Mouse (Mus musculus) heart, embryonic 10.5 days (tissue): Measurements from ENCODE around the gene Glul. TPM values are rescaled to one million over a fixed set of nuclear protein-coding genes. Genes with fewer than 3 reads are reported as not detected.

Source experiments
- DNase-seq: peaks from one replicate; pipeline ENCODE4 v3.0.0-alpha.2; 2017; ENCODE audit warnings: low spot score
- H3K27ac ChIP-seq: fragments of 300-500 bp; sonication (generic); 2 replicates; pipeline ENCODE4 v1.5.1; 2016; ENCODE audit warnings: mild to moderate bottlenecking
- H3K27me3 ChIP-seq: fragments of 300-500 bp; sonication (generic); 2 replicates; pipeline ENCODE4 v1.6.1; 2016; ENCODE audit warnings: mild to moderate bottlenecking; ENCODE audit not compliant: poor library complexity, insufficient read depth, severe bottlenecking
- H3K36me3 ChIP-seq: fragments of 300-500 bp; sonication (generic); 2 replicates; pipeline ENCODE4 v1.6.1; 2016; ENCODE audit warnings: mild to moderate bottlenecking, moderate library complexity
- H3K4me1 ChIP-seq: fragments of 300-500 bp; sonication (generic); 2 replicates; pipeline ENCODE4 v1.6.1; 2016; ENCODE audit warnings: mild to moderate bottlenecking
- H3K4me3 ChIP-seq: fragments of 300-500 bp; sonication (generic); 2 replicates; pipeline ENCODE4 v1.5.1; 2016; ENCODE audit warnings: mild to moderate bottlenecking, moderate library complexity
- H3K9me3 ChIP-seq: fragments of 300-500 bp; sonication (generic); 2 replicates; pipeline ENCODE4 v1.6.1; 2016; ENCODE audit warnings: mild to moderate bottlenecking, moderate library complexity
- WGBS: fragments of 180-500 bp; shearing (Covaris S2); methylation state at CpG from one replicate; pipeline ENCODE4 v1.1.7; 2016; 5-methylcytosine and 5-hydroxymethylcytosine counted together
- polyA plus RNA-seq: library from polyadenylated mRNA; unstranded; fragments of >200 nt; fragmentation: Nextera tagmentation; extraction: Ambion mirVana; gene quantifications from 2 replicates; pipeline ENCODE4 v1.2.1, GENCODE M21; 2016

Glul gene
- polyA plus RNA-seq, 1 experiment from 2014 or later: 96.6 TPM

DNA sequence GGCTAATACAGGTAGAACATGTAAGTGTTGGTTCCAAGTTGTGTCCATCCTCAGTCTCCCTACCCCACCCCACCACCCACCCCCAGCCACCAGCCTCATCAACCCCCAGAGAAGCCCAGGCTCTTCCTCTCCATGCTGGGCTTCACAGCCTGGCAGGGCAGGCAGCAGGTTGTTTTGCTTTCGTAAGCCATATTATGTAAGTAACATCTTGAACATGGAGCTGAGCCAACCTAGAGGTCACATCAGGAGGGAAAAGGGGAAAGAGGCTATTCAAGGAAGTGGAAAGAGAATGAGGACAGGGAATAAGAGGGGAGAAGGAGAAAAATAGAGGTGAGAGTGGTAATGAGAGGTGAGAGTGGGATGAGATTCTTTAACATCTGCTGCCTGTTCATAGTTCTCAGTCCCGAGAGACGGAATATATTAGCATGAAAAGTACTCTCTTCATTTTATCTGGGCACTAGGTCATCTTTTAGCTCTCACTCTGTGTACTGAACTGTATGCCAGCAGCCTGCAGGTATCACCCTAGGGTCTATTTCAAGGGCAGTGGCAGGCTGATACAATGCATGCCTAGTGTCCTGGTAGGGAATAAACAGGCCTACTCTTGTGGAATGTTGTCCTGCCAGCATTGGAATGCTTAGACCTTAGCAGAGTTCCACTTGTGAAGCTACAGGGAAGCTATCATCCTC lies 18.9 kb downstream of the Glul start:
- H3K27ac ChIP-seq: peak overlapping the region; percentile 56; the same call in 1 of the 2 replicates
- H3K36me3 ChIP-seq: no peaks in the 10 kb centered on the region
- no peak overlapping the region for H3K4me3 ChIP-seq
- no peaks in the 10 kb centered on the region for H3K9me3 ChIP-seq
- H3K27me3 ChIP-seq: no peaks in the 10 kb centered on the region
- H3K4me1 ChIP-seq: peaks cover 25% of the 10 kb centered on the region
- WGBS: 69% methylated on average over 3 of the region's 3 CpGs
- DNase-seq: no peak

DNA sequence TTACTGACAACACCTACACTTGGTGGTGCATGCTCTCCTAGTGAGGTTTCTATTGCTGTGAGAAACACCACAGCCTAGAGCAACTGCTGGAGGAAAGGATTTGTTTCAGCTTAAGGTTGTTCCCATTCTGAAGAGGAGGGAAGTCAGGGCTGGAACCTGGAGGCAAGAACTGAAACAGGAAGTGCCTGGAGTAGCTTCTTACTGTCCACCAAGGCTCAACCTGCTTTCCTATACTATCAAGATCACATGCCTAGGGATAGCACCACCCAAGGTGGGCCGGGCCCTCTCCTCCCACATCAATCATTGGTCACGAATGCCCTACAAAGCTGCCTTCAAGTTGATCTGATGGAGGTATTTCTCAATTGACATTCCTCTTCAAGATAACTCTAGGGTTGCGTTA lies 21.9 kb downstream of the Glul start:
- 87% methylated on average over 3 of the region's 3 CpGs for WGBS
- Histone ChIP-seq H3K9me3 (no peaks in the 10 kb centered on the region), H3K36me3 (no peaks in the 10 kb centered on the region)

DNA sequence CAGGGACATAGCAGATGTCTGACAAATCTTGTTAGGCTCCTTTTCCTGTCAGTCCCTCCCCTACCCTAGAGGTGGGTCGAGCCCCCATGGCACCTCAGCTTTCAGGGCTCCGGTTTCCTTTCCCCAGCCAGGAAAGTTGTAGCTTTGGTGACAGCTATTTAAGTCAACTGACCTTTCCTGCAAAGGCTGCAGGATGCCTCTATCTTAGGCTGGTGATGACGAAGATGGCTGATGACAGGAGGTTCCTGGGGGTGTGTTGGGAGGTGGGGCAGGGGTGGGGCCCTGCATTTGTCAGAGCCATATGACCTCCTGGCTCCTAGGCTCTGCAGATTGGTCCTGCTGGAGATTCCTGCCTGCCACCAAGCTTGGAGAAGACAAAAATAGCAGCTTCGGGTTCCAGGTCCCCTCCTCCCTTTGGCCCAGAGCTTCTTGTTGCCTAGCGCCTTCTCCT lies 22.9 kb downstream of the Glul start:
- no peak overlapping the region for H3K4me3 ChIP-seq
- peak overlapping the region; percentile 37 for H3K27ac ChIP-seq
- H3K27me3 ChIP-seq: no peaks in the 10 kb centered on the region
- peaks cover 25% of the 10 kb centered on the region for H3K4me1 ChIP-seq
- no peaks in the 10 kb centered on the region for H3K36me3 ChIP-seq
- 12% methylated on average over 5 of the region's 5 CpGs for WGBS
- DNase-seq: peak; percentile 90
- H3K9me3 ChIP-seq: no peaks in the 10 kb centered on the region

More for the DNA sequence above, 21.9 kb downstream of the Glul start:
- Histone ChIP-seq H3K27me3 (no peaks in the 10 kb centered on the region), H3K4me1 (peaks cover 25% of the 10 kb centered on the region), H3K27ac (no peak overlapping the region), H3K4me3 (no peak overlapping the region)
- no peak for DNase-seq

GRCm38 (mm10) chr1:153924395-153925385 lies 24.9 kb downstream of the Glul start:
- no peaks in the 10 kb centered on the region for H3K27me3 ChIP-seq
- no peak overlapping the region for H3K4me3 ChIP-seq
- H3K9me3 ChIP-seq: no peaks in the 10 kb centered on the region
- no peak overlapping the region for H3K27ac ChIP-seq
- DNase-seq: no peak
- no peaks in the 10 kb centered on the region for H3K36me3 ChIP-seq
- WGBS: 84% methylated on average over 6 of the region's 6 CpGs
- peaks cover 13% of the 10 kb centered on the region for H3K4me1 ChIP-seq

- H3K9me3 ChIP-seq: no peaks in the 10 kb centered on the region
- H3K27ac ChIP-seq: no peak overlapping the region
- no peak overlapping the region for H3K4me3 ChIP-seq
- no peak for DNase-seq
- H3K36me3 ChIP-seq: no peaks in the 10 kb centered on the region
- H3K4me1 ChIP-seq: no peaks in the 10 kb centered on the region
- 81% methylated on average over 2 of the region's 2 CpGs for WGBS
- no peaks in the 10 kb centered on the region for H3K27me3 ChIP-seq
Observed at GRCm38 (mm10) chr1:153930431-153930830, 30.7 kb downstream of the Glul start.

GRCm38 (mm10) chr1:153933772-153934171 lies 34.0 kb downstream of the Glul start:
- H3K9me3 ChIP-seq: no peaks in the 10 kb centered on the region
- no peaks in the 10 kb centered on the region for H3K4me1 ChIP-seq
- 71% methylated on average over 1 of the region's 1 CpGs for WGBS
- H3K27me3 ChIP-seq: no peaks in the 10 kb centered on the region
- H3K27ac ChIP-seq: no peak overlapping the region
- H3K4me3 ChIP-seq: no peak overlapping the region
- no peaks in the 10 kb centered on the region for H3K36me3 ChIP-seq
- no peak for DNase-seq

- no peaks in the 10 kb centered on the region for H3K4me1 ChIP-seq
- DNase-seq: no peak
- 74% methylated on average over 12 of the region's 12 CpGs for WGBS
- no peaks in the 10 kb centered on the region for H3K36me3 ChIP-seq
- H3K9me3 ChIP-seq: no peaks in the 10 kb centered on the region
- no peak overlapping the region for H3K27ac ChIP-seq
- no peaks in the 10 kb centered on the region for H3K27me3 ChIP-seq
- H3K4me3 ChIP-seq: no peak overlapping the region
Observed at GRCm38 (mm10) chr1:153935844-153936380, 36.2 kb downstream of the Glul start.

GRCm38 (mm10) chr1:153937025-153937424 lies 37.3 kb downstream of the Glul start:
- DNase-seq: no peak
- Histone ChIP-seq H3K27me3 (no peaks in the 10 kb centered on the region), H3K27ac (no peak overlapping the region), H3K4me3 (no peak overlapping the region), H3K9me3 (no peaks in the 10 kb centered on the region), H3K4me1 (no peaks in the 10 kb centered on the region), H3K36me3 (no peaks in the 10 kb centered on the region)
- 100% methylated on average over 2 of the region's 2 CpGs for WGBS

DNA sequence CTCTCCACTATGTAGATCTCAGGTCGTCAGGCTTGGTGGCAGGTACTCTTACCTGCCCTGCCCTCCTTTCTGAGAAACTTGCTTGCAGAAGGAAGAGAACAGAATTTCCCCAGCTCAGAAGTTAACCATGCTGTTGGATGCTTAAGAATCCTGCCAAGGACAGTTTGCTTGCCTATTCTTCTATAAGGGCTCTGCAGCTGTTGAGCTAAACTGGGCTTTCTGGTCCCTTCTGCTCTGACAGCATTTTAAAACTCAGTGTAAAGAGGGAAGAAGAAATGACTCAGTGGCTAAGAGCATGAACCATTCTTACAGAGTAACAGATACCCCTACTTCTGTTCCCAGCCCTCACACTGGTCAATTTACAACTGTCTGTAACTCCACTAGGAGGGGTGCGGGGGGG lies 41.2 kb downstream of the Glul start:
- no peaks in the 10 kb centered on the region for H3K27me3 ChIP-seq
- 86% methylated on average over 2 of the region's 2 CpGs for WGBS
- H3K36me3 ChIP-seq: no peaks in the 10 kb centered on the region
- no peak overlapping the region for H3K27ac ChIP-seq
- H3K4me1 ChIP-seq: no peaks in the 10 kb centered on the region
- no peaks in the 10 kb centered on the region for H3K9me3 ChIP-seq
- peak; percentile 50 for DNase-seq
- H3K4me3 ChIP-seq: no peak overlapping the region

DNA sequence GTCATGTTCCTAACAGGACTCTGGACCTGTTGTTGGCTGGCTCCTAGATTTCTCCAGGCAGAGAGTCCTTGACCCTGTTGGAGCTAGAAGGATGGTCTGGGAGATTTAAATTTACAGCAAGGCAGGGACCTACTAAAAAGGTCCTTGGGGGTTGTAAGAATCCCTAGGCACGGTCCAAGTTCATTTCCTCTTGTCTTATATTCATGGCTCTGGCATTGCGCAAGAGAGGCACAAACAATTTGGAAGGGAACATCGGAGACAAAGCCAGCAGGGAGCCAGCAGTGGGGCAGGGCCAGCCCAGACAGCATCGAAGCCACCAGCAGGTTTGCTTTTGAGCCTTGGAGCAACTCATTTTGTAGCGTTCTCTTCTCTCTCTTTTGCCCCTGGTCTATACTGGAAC lies 45.4 kb downstream of the Glul start:
- 76% methylated on average over 5 of the region's 5 CpGs for WGBS
- DNase-seq: no peak

GRCm38 (mm10) chr1:153946971-153947370 lies 47.2 kb downstream of the Glul start:
- no peaks in the 10 kb centered on the region for H3K27me3 ChIP-seq
- no peak for DNase-seq
- 60% methylated on average over 7 of the region's 7 CpGs for WGBS
- no peaks in the 10 kb centered on the region for H3K4me1 ChIP-seq
- H3K4me3 ChIP-seq: no peak overlapping the region
- H3K36me3 ChIP-seq: no peaks in the 10 kb centered on the region
- no peaks in the 10 kb centered on the region for H3K9me3 ChIP-seq
- no peak overlapping the region for H3K27ac ChIP-seq

More for the DNA sequence above, 45.4 kb downstream of the Glul start:
- Histone ChIP-seq H3K27ac (no peak overlapping the region), H3K36me3 (no peaks in the 10 kb centered on the region), H3K4me1 (no peaks in the 10 kb centered on the region), H3K27me3 (no peaks in the 10 kb centered on the region), H3K4me3 (no peak overlapping the region), H3K9me3 (no peaks in the 10 kb centered on the region)

DNA sequence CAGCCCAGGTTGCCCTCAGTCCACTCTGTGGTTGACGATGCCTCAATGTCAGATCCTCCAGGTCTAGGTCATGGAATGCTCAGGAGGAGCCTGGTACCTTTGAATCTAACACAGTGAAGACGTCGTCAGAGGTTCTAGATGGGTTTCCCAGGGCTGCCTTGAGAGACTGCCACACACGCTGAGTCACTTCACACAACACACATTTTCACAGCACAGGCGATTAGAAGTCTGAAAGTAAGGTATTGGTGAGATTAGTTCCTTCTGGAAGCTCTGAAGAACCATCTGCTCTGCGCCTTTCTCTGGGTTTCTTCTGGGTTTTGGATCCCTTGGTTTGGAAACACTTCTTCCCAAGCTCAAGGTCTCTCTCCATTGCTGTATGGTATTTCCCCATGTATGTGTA lies 48.1 kb downstream of the Glul start:
- 84% methylated on average over 6 of the region's 6 CpGs for WGBS
- no peak for DNase-seq
- H3K4me3 ChIP-seq: no peak overlapping the region

DNA sequence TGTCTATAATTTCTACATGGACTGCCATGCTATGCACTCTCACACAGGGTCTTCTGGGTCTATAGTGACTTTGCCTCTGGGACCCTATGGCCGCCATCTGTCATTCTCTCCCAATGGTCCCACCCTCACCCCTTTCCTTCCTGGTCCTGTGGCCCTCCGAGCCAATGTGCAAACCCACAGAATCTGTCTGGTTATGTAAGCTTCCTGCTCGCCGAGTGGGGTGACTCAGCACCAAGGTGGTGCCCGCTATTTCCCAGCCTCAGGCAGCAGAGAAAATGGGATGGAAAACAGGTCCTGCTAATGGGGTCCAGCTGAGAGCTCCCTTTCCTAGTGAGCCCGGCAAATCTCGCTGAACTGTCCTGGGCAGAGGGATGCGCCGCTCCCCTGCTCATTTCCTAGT lies 53.5 kb downstream of the Glul start:
- H3K36me3 ChIP-seq: no peaks in the 10 kb centered on the region
- no peak overlapping the region for H3K4me3 ChIP-seq
- 84% methylated on average over 9 of the region's 9 CpGs for WGBS
- H3K27ac ChIP-seq: no peak overlapping the region
- no peaks in the 10 kb centered on the region for H3K9me3 ChIP-seq
- no peaks in the 10 kb centered on the region for H3K27me3 ChIP-seq
- H3K4me1 ChIP-seq: peaks cover 9% of the 10 kb centered on the region
- DNase-seq: no peak

More for the DNA sequence above, 48.1 kb downstream of the Glul start:
- no peak overlapping the region for H3K27ac ChIP-seq
- H3K4me1 ChIP-seq: no peaks in the 10 kb centered on the region
- no peaks in the 10 kb centered on the region for H3K27me3 ChIP-seq
- no peaks in the 10 kb centered on the region for H3K36me3 ChIP-seq
- no peaks in the 10 kb centered on the region for H3K9me3 ChIP-seq
